Mouse (Mus musculus) small intestine, adult 2 months (tissue): ENCODE results near the gene Mfsd12.

Experiments used
- CTCF ChIP-seq: fragments of 200-500 bp; IDR thresholded peaks from 2 replicates; pipeline ENCODE4 v1.5.1; 2012; ENCODE audit warnings: low read depth, mild to moderate bottlenecking, control low read depth, inconsistent platforms, low read length, moderate library complexity, mixed read lengths; ENCODE audit not compliant: insufficient replicate concordance, insufficient read length; ENCODE audit errors: extremely low read depth
- POLR2A ChIP-seq: fragments of 200-500 bp; IDR thresholded peaks from 2 replicates; pipeline ENCODE4 v1.6.1; 2012; ENCODE audit warnings: low read depth, mild to moderate bottlenecking, control low read depth, inconsistent platforms, low read length, moderate library complexity

- TF ChIP-seq CTCF = peak; percentile 95
- no peak for TF ChIP-seq POLR2A
Observed at GRCm38 (mm10) chr10:81395127-81395526, 37.8 kb downstream of the Mfsd12 start.
